Mouse (Mus musculus): ENCODE results near the gene Kcp. TPM values are rescaled to one million over a fixed set of nuclear protein-coding genes. Genes with fewer than 3 reads are reported as not detected.

The Kcp gene
- polyA plus RNA-seq (2014; fragmentation: Illumina TruSeq; extraction: RNeasy Lipid Tissue Mini Kit (QIAGEN cat#74804); ENCODE audit: low read depth, low replicate concordance), result 0.44 TPM

DNA sequence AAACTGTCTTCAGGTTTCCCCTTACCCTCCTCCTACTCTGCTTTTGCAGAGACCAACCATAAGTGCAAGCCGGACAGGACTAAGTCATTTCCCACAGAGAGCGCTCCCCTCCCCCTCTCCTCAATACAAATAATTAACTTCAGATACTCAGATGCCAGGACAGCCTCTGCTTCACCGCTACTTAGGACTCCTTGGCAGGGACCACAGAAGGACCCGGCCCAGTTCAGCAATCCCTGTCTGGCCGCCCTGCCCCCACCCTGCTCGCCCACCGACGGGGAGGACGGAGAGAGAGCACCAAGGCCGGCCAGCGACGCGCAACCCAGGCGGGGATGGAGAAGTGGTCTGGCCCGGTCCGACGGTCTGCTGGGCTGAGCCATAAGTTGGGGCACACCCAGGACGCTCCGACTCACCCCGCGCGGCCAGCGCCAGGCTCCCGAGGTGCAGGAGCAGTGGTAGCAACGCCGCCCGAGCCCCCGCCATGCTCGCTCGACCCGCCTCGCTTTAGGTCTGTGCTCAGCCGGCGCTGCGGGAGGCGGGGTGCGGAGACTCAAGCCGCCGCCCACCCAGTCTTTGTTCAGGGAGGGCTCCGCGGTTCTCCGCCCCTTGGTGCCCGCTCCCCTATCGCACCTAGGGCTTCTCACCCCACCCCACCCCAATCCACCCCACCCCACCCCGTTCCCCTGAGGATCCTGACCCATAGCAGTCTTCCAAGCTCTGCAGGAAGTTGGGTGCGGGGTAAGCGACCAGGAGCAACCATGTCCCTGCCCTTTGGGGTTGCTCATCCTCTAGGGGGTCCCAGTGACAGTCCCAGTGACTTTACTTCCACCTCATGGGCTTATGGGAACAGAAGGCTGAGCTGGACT lies at the start of gene Kcp:
Gene Kcp (minus strand): TSS at position 506 of the 863 bp plus-strand sequence.

DNA sequence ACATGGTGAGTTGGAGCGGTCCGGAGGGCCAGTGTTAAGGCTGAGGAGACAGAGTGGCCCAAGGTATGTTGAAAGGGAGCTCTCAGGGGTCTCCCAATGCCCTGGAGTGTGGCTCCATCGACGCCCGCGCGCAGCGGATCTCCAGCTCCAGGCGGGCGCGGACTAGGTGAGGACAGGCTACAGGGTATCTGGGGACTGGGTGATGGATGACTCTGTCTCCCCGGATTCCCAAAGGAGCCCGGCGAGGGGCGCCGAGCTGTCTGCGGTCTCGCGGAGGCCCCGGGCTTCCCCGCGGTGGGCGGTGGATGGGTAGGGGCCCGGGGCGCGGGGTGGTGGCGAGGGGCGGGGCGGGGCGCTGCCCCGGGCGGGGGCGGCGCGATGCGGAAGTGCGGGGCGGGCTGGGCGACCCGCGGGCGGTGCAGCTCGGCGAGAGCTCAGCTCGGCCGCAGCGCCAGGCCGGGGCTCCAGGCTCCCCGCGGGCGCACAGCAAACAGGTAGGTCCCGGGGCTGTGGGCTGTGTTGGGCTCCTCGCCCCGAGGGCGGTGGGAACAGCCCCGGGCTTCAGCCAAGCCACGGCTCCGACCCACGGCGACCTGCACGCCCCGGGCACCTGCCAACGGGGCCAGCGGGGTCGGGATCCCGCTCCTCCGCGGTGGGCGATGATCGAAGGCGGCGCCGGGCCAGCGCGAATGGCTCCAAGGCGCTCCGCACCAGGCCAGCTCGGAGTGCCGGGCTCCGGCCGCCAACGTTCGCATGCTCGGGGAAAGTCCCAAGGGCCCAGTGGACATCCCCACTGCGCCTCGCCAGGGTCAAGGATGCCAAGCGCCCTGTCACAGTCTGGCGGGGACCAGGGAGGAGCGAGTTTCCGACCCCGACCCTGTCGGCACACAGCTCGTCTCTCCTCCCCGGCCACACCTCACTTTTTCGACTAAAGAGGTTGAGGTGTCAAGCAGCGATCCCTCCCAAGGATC lies 18.8 kb upstream of the Kcp start, which contains the start of gene Irf5:
Gene Irf5 (plus strand): TSS at position 345 of the 971 bp plus-strand sequence.

DNA sequence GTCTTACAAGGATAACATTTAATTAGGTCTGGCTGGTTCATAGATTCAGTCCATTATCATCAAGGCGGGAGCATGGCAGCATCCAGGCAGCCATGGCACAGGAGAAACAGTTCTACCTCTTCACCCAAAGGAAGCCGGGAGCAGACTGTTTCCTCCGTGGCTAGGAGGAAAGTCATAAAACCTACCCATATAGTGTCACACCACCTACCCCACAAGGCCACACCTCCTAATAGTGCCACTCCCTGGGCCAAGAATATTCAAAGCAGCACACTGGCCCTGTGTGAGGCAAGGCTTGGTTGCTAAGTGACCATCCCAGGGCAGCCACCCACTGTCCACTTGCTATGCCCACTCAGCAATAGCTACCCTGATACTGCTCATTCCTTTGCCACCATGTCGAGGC lies 36.6 kb downstream of the Kcp start, which contains the start of gene Atp6v1fnb:
Gene Atp6v1fnb (plus strand): TSS at position 301 of the 400 bp plus-strand sequence.

DNA sequence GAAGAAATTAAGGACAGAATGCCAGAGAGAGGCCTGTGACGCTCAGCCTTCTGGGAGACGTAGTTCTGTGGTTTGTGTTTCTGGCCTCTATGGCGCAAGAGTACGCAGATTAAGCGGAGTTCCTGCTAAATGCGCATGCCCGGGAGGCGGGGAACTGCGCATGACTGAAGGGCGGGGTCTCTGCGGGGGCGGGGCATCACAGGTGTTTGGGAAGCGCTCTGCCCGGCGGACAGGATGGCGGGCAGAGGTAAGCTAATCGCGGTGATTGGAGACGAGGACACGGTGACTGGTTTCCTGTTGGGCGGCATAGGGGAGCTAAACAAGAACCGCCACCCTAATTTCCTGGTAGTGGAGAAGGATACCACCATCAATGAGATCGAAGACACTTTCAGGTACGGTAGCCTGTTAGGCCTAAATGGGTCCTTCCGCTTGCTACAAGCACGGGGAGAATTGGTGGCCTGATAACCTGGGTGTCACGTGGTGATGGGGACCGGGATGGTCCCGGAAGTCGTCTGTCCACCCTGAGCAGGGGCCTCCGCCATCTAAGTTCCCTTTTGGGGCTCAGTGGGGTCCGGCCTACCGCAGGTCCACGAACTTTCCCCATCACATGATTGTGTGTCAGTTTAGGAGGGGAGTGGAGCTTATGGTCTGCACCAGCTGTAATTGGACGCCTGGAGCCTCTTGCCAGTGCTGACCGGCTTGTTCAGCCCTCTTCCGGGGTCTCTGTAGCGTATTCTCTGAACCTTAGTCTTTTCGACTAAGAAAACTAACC lies 40.0 kb downstream of the Kcp start, which contains the start of gene Atp6v1f:
Gene Atp6v1f (plus strand): TSS at position 136 of the 772 bp plus-strand sequence.

DNA sequence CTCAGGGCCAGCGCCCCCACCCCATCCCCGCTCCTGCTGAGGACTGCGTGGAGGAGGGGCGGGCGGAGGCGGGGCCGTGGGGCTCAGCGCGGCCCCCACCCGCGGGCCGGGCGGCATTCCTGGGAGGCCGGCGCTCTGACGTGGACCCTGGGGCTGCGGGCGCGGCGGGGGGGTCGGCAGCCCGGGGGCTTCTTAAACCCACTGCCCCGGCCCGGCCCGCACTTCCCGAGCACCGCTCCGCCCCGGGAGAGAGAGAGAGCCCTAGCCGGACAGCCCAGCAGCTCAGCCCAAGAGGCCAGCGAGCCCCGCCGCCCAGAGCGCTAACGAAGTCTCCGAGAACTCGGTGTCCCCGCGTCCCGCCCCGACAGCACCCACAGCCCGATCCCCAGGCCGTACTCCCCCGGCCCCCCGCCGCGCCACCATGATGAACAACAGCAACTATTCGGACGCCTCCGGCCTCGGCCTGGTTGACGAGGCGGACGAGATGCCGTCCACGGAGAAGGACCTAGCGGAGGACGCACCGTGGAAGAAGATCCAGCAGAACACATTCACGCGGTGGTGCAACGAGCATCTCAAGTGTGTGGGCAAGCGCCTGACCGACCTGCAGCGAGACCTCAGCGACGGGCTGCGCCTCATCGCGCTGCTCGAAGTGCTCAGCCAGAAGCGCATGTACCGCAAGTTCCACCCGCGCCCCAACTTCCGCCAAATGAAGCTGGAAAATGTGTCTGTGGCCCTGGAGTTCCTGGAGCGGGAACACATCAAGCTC lies 74.5 kb downstream of the Kcp start, which contains the start of gene Flnc:
Gene Flnc (plus strand): TSS at position 219 of the 766 bp plus-strand sequence.

Other genes with a start within 250 kb of the Kcp start
- 3.1 TPM for gene Hilpda, start 235.5 kb downstream of the Kcp start, polyA plus RNA-seq (2014; fragmentation: Illumina TruSeq; extraction: RNeasy Lipid Tissue Mini Kit (QIAGEN cat#74804); ENCODE audit: low read depth, low replicate concordance)
- gene Fam71f2, start 228.4 kb downstream of the Kcp start, polyA plus RNA-seq (2014; fragmentation: Illumina TruSeq; extraction: RNeasy Lipid Tissue Mini Kit (QIAGEN cat#74804); ENCODE audit: low read depth, low replicate concordance), result not detected
- gene Fam71f1, start 188.8 kb downstream of the Kcp start, polyA plus RNA-seq (2014; fragmentation: Illumina TruSeq; extraction: RNeasy Lipid Tissue Mini Kit (QIAGEN cat#74804); ENCODE audit: low read depth, low replicate concordance), result not detected
- 197 TPM for gene Calu, start 159.9 kb downstream of the Kcp start, polyA plus RNA-seq (2014; fragmentation: Illumina TruSeq; extraction: RNeasy Lipid Tissue Mini Kit (QIAGEN cat#74804); ENCODE audit: low read depth, low replicate concordance)
- not detected for gene Opn1sw, start 119.5 kb downstream of the Kcp start, polyA plus RNA-seq (2014; fragmentation: Illumina TruSeq; extraction: RNeasy Lipid Tissue Mini Kit (QIAGEN cat#74804); ENCODE audit: low read depth, low replicate concordance)
- 0.24 TPM for gene Ccdc136, start 111.6 kb downstream of the Kcp start, polyA plus RNA-seq (2014; fragmentation: Illumina TruSeq; extraction: RNeasy Lipid Tissue Mini Kit (QIAGEN cat#74804); ENCODE audit: low read depth, low replicate concordance)
- gene Flnc, start 74.7 kb downstream of the Kcp start, polyA plus RNA-seq (2014; fragmentation: Illumina TruSeq; extraction: RNeasy Lipid Tissue Mini Kit (QIAGEN cat#74804); ENCODE audit: low read depth, low replicate concordance), result not detected
- gene Atp6v1f, start 40.2 kb downstream of the Kcp start, polyA plus RNA-seq (2014; fragmentation: Illumina TruSeq; extraction: RNeasy Lipid Tissue Mini Kit (QIAGEN cat#74804); ENCODE audit: low read depth, low replicate concordance), result 73.7 TPM
- gene Atp6v1fnb, start 36.5 kb downstream of the Kcp start, polyA plus RNA-seq (2014; fragmentation: Illumina TruSeq; extraction: RNeasy Lipid Tissue Mini Kit (QIAGEN cat#74804); ENCODE audit: low read depth, low replicate concordance), result not detected
- 2.2 TPM for gene Irf5, start 18.7 kb upstream of the Kcp start, polyA plus RNA-seq (2014; fragmentation: Illumina TruSeq; extraction: RNeasy Lipid Tissue Mini Kit (QIAGEN cat#74804); ENCODE audit: low read depth, low replicate concordance)
- gene Tnpo3, start 101.9 kb upstream of the Kcp start, polyA plus RNA-seq (2014; fragmentation: Illumina TruSeq; extraction: RNeasy Lipid Tissue Mini Kit (QIAGEN cat#74804); ENCODE audit: low read depth, low replicate concordance), result 75.2 TPM
- gene Tspan33, start 186.3 kb upstream of the Kcp start, polyA plus RNA-seq (2014; fragmentation: Illumina TruSeq; extraction: RNeasy Lipid Tissue Mini Kit (QIAGEN cat#74804); ENCODE audit: low read depth, low replicate concordance), result 4.2 TPM
- gene Smo, start 227.6 kb upstream of the Kcp start, polyA plus RNA-seq (2014; fragmentation: Illumina TruSeq; extraction: RNeasy Lipid Tissue Mini Kit (QIAGEN cat#74804); ENCODE audit: low read depth, low replicate concordance), result 12.8 TPM

All from kidney, adult 10 weeks (tissue).